Mouse (Mus musculus) bone marrow, adult 2 months (tissue): ENCODE data around the gene Kctd10.

ENCODE experiments used
- CTCF ChIP-seq: fragments of 200-500 bp; IDR thresholded peaks from 2 replicates; pipeline ENCODE4 v1.5.1; 2011; ENCODE audit warnings: low read length, control low read depth; ENCODE audit not compliant: control insufficient read depth, insufficient read depth
- POLR2A ChIP-seq: fragments of 200-500 bp; IDR thresholded peaks from 2 replicates; pipeline ENCODE4 v1.6.1; 2011; ENCODE audit warnings: low read depth, mild to moderate bottlenecking, control low read depth, low read length, borderline replicate concordance; ENCODE audit not compliant: control insufficient read depth

GRCm38 (mm10) chr5:114323791-114324507 lies 56.4 kb downstream of the Kctd10 start:
- no peak for TF ChIP-seq CTCF
- no peak for TF ChIP-seq POLR2A
